Mouse (Mus musculus): ENCODE measurements around the gene Lrfn1.

GRCm38 (mm10) chr7:28423018-28423417 is 28.8 kb upstream of the Lrfn1 start:
- no peak for TF ChIP-seq POLR2A (IDR thresholded peaks at IDR 0.05; ENCODE audit: low read depth, low read length)
- TF ChIP-seq CTCF (IDR thresholded peaks at IDR 0.05; ENCODE audit: extremely low read depth, insufficient read length, insufficient replicate concordance, low read depth, low read length): no peak

All from small intestine, adult 2 months (tissue).